8 mouse cellular contexts compared by ENCODE assay signal in genomic region chr9:20521306-20521957, GRCm38 (mm10). TPM values are rescaled to one million over a fixed set of nuclear protein-coding genes. Genes with fewer than 3 reads are reported as not detected.
A peak's percentile ranks its signal among the peaks of the same experiment; 100 is the strongest.
DNase-seq lines count a peak whose midpoint lies in the region; ATAC-seq and TF ChIP-seq lines count a peak whose summit lies in the region.

Gene Zfp266 (minus strand): TSS chr9:20521417.

- intact Hi-C loops in heart, postnatal 25 days (cut with DNase I), result loop anchor here (2.0 kb wide), 1 partner anchor 29 kb away; the partner anchor contains the start of gene Zfp426

- H3K4me3 ChIP-seq in ES-E14 (ENCODE audit: insufficient read depth in 1 of 2, low read depth in 1 of 2, low read length in 2 of 2, poor library complexity in 1 of 2, severe bottlenecking in 1 of 2), result peak within 1 kb of the TSS; percentile 80 to 86
- H3K4me3 ChIP-seq in forebrain, embryonic 15.5 days, result peak within 1 kb of the TSS; percentile 96
- peak within 1 kb of the TSS; percentile 67 for H3K4me3 ChIP-seq in liver, postnatal 0 days (ENCODE audit: low read depth, low read length)
- H3K4me3 ChIP-seq in neural tube, embryonic 13.5 days, result peak within 1 kb of the TSS; percentile 93

- H3K9me3 ChIP-seq in ES-E14 (ENCODE audit: control insufficient read depth, insufficient read depth, low read depth, low read length), result no peaks in the 10 kb centered on the region
- H3K9me3 ChIP-seq in forebrain, embryonic 15.5 days, result no peaks in the 10 kb centered on the region
- no peaks in the 10 kb centered on the region for H3K9me3 ChIP-seq in liver, postnatal 0 days (ENCODE audit: low read length)
- no peaks in the 10 kb centered on the region for H3K9me3 ChIP-seq in neural tube, embryonic 13.5 days

- no peak for TF ChIP-seq EP300 in liver, postnatal 0 days (IDR thresholded peaks at IDR 0.05; ENCODE audit: low read depth)

- H3K36me3 ChIP-seq in ES-E14 (ENCODE audit: control insufficient read depth, insufficient read depth, low read length, poor library complexity, severe bottlenecking), result peaks cover 6% of the 10 kb centered on the region
- H3K36me3 ChIP-seq in forebrain, embryonic 15.5 days, result peaks cover 7% of the 10 kb centered on the region; the same call in 1 of the 2 replicates
- no peaks in the 10 kb centered on the region for H3K36me3 ChIP-seq in liver, postnatal 0 days (replicated peaks; ENCODE audit: insufficient read depth, low read length)
- peaks cover 5% of the 10 kb centered on the region; the same call in 1 of the 2 replicates for H3K36me3 ChIP-seq in neural tube, embryonic 13.5 days

- peak within 1 kb of the TSS; percentile 89 for H3K27ac ChIP-seq in ES-E14 (ENCODE audit: insufficient read depth, low read depth, low read length, poor library complexity, severe bottlenecking)
- peak within 1 kb of the TSS; percentile 98 for H3K27ac ChIP-seq in forebrain, embryonic 15.5 days (replicated peaks)
- peak within 1 kb of the TSS; percentile 93 for H3K27ac ChIP-seq in liver, postnatal 0 days (ENCODE audit: low read depth)
- peak within 1 kb of the TSS; percentile 98 for H3K27ac ChIP-seq in neural tube, embryonic 13.5 days (replicated peaks)

- H3K4me2 ChIP-seq in forebrain, embryonic 15.5 days (replicated peaks), result peak within 1 kb of the TSS; percentile 84
- peak within 1 kb of the TSS; percentile 84 for H3K4me2 ChIP-seq in liver, postnatal 0 days (ENCODE audit: low read depth, low read length)
- H3K4me2 ChIP-seq in neural tube, embryonic 13.5 days, result peak within 1 kb of the TSS; percentile 89

- TF ChIP-seq CTCF in liver, postnatal 0 days (IDR thresholded peaks at IDR 0.05; ENCODE audit: low read depth), result no peak

- H3K27me3 ChIP-seq in forebrain, embryonic 15.5 days, result no peaks in the 10 kb centered on the region
- no peaks in the 10 kb centered on the region for H3K27me3 ChIP-seq in liver, postnatal 0 days (ENCODE audit: insufficient read depth, low read length)
- H3K27me3 ChIP-seq in neural tube, embryonic 13.5 days, result peaks cover 5% of the 10 kb centered on the region

- under 1% methylated on average over 46 of the region's 46 CpGs for WGBS in forebrain, embryonic 15.5 days
- WGBS in liver, postnatal 0 days (ENCODE audit: insufficient replicate concordance), result under 1% methylated on average over 46 of the region's 46 CpGs
- WGBS in neural tube, embryonic 13.5 days, result under 1% methylated on average over 43 of the region's 46 CpGs

- DNase-seq in ES-E14 (ENCODE audit: low read depth, low spot score), result peak; percentile 63
- DNase-seq in cerebellum, adult 11-12 months, result peak; percentile 92
- DNase-seq in heart, postnatal 25 days (ENCODE audit: low spot score), result peak; percentile 80
- DNase-seq in layer of hippocampus, adult 11-12 months (ENCODE audit: low spot score), result peak; percentile 91
- peak; percentile 92 for DNase-seq in liver, postnatal 0 days
- DNase-seq in telencephalon, adult 2 months (ENCODE audit: low read depth, low spot score), result peak; percentile 84

- in situ Hi-C loops in ES-E14 (cut with MboI; ENCODE audit: low sequenced_read_pairs in 2 of 2, unreplicated experiment in 2 of 2), result no loop called here

- peak; percentile 88 for ATAC-seq in forebrain, embryonic 15.5 days (replicated peaks)
- ATAC-seq in liver, postnatal 0 days, result peak; percentile 92
- peak; percentile 92 for ATAC-seq in neural tube, embryonic 13.5 days (ENCODE audit: low read depth)

- H3K4me1 ChIP-seq in ES-E14 (ENCODE audit: control insufficient read depth in 2 of 2, insufficient read depth in 2 of 2, low read length in 2 of 2, poor library complexity in 1 of 2), result peaks cover 2 to 5% of the 10 kb centered on the region in 2 experiments; a peak in 2 of 4 replicates
- peaks cover 39% of the 10 kb centered on the region for H3K4me1 ChIP-seq in forebrain, embryonic 15.5 days
- H3K4me1 ChIP-seq in liver, postnatal 0 days (ENCODE audit: insufficient read depth), result peaks cover 25% of the 10 kb centered on the region
- peaks cover 40% of the 10 kb centered on the region for H3K4me1 ChIP-seq in neural tube, embryonic 13.5 days (replicated peaks)

- peak within 1 kb of the TSS; percentile 91 for H3K9ac ChIP-seq in ES-E14 (ENCODE audit: insufficient read depth, low read depth, low read length, poor library complexity, severe bottlenecking)
- H3K9ac ChIP-seq in forebrain, embryonic 15.5 days (replicated peaks), result peak within 1 kb of the TSS; percentile 97
- peak within 1 kb of the TSS; percentile 81 for H3K9ac ChIP-seq in liver, postnatal 0 days (replicated peaks)
- peak within 1 kb of the TSS; percentile 95 for H3K9ac ChIP-seq in neural tube, embryonic 13.5 days

TF ChIP-seq in ES-E14, 5 proteins besides CTCF, POLR2A, EP300 and RAD21:
- TF ChIP-seq CHD2 (IDR thresholded peaks at IDR 0.05; ENCODE audit: low read depth, low read length), result no peak
- TF ChIP-seq ZNF384 (IDR thresholded peaks at IDR 0.05; ENCODE audit: low read depth, low read length), result no peak
- no peak for TF ChIP-seq ZC3H11A (IDR thresholded peaks at IDR 0.05; ENCODE audit: borderline replicate concordance, low read depth, low read length)
- TF ChIP-seq MAFK (IDR thresholded peaks at IDR 0.05; ENCODE audit: insufficient read depth, low read depth, low read length), result no peak
- no peak for TF ChIP-seq HCFC1 (IDR thresholded peaks at IDR 0.05; ENCODE audit: borderline replicate concordance, insufficient read depth, low read length)

RNA-seq across cellular contexts. Expression of gene Zfp266, which starts in this region (rescaled TPM):
- 48.0 and 53.0 TPM in 2 replicates for total RNA-seq in ES-E14 (2012; rRNA removed)
- 160 and 167 TPM in 2 replicates for polyA plus RNA-seq in forebrain, embryonic 15.5 days (2015; fragmentation: Nextera tagmentation; extraction: Ambion mirVana)
- 10 to 100 TPM; 22.2 to 29.9 TPM for total RNA-seq in heart, postnatal 25 days (2021)
- polyA plus RNA-seq in liver, postnatal 0 days (2015; fragmentation: Nextera tagmentation; extraction: Ambion mirVana), result 9.2 and 9.7 TPM in 2 replicates
- polyA plus RNA-seq in neural tube, embryonic 13.5 days (2015; fragmentation: Nextera tagmentation; extraction: Ambion mirVana), result 107 and 129 TPM in 2 replicates

Comparison
In these comparisons a context has a peak if more than half of its experiments do, and no peak if none do; other contexts are left out.
1. Peak in every context shown above with its lines: DNase-seq, ATAC-seq, H3K4me3 ChIP-seq and H3K27ac ChIP-seq.
2. RNA of gene Zfp266 (polyA plus RNA-seq): 160 to 167 TPM in forebrain, embryonic 15.5 days and 107 to 129 TPM in neural tube, embryonic 13.5 days; 9.2 to 9.7 TPM in liver, postnatal 0 days; every median in the first group is over 10 times any median in the second.